Mouse (Mus musculus): ENCODE results near the gene Ppp1r12c. TPM values are rescaled to one million over a fixed set of nuclear protein-coding genes. Genes with fewer than 3 reads are reported as not detected.

The Ppp1r12c gene
- total and polyA plus RNA-seq, 2 experiments from 2014 or later = 22.5 to 89.1 TPM

GRCm38 (mm10) chr7:4522292-4522691 is 20.8 kb upstream of the Ppp1r12c start:
- peak; percentile 92 for TF ChIP-seq EP300 (IDR thresholded peaks at IDR 0.05; ENCODE audit: low read depth)
- no peak for TF ChIP-seq CTCF (IDR thresholded peaks at IDR 0.05; ENCODE audit: low read depth)
- Histone ChIP-seq H3K27me3 (ENCODE audit: control insufficient read depth, insufficient read depth, low read length) (0 out of 2 replicates have a peak, but pooled peaks cover 2% of the 10 kb centered on the region), H3K4me2 (ENCODE audit: low read depth, low read length) (peak overlapping the region; percentile 82), H3K27ac (ENCODE audit: low read depth) (peak overlapping the region; percentile 98), H3K9ac (replicated peaks; ENCODE audit: low read depth, low read length) (peak overlapping the region; percentile 92), H3K4me3 (ENCODE audit: low read depth, low read length) (peak overlapping the region; percentile 66), H3K4me1 (ENCODE audit: control insufficient read depth, insufficient read depth) (peaks cover 18% of the 10 kb centered on the region), H3K9me3 (replicated peaks; ENCODE audit: control insufficient read depth, low read length) (no peaks in the 10 kb centered on the region), H3K36me3 (replicated peaks; ENCODE audit: control insufficient read depth, insufficient read depth, low read length) (peaks cover 25% of the 10 kb centered on the region)
- ATAC-seq (ENCODE audit: insufficient read depth, low read depth) (peak; percentile 86), DNase-seq (ENCODE audit: low spot score) (peak; percentile 97)
- WGBS = 29% methylated on average over 6 of the region's 6 CpGs

- Histone ChIP-seq H3K4me1 (ENCODE audit: control insufficient read depth, insufficient read depth) (peaks cover 25% of the 10 kb centered on the region), H3K27ac (ENCODE audit: low read depth) (peak overlapping the region; percentile 98), H3K27me3 (ENCODE audit: control insufficient read depth, insufficient read depth, low read length) (no peaks in the 10 kb centered on the region), H3K4me2 (ENCODE audit: low read depth, low read length) (peak overlapping the region; percentile 82), H3K9me3 (replicated peaks; ENCODE audit: control insufficient read depth, low read length) (no peaks in the 10 kb centered on the region), H3K36me3 (replicated peaks; ENCODE audit: control insufficient read depth, insufficient read depth, low read length) (peaks cover 25% of the 10 kb centered on the region), H3K4me3 (ENCODE audit: low read depth, low read length) (peak overlapping the region; percentile 66), H3K9ac (replicated peaks; ENCODE audit: low read depth, low read length) (peak overlapping the region; percentile 92)
- DNase-seq (ENCODE audit: low spot score) (peak; percentile 85), ATAC-seq (ENCODE audit: insufficient read depth, low read depth) (peak; percentile 25)
- TF ChIP-seq CTCF (IDR thresholded peaks at IDR 0.05; ENCODE audit: low read depth) (peak; percentile 27; the same call in 1 of the 2 replicates), EP300 (IDR thresholded peaks at IDR 0.05; ENCODE audit: low read depth) (peak; percentile 75; the same call in 1 of the 2 replicates)
- 10% methylated on average over 32 of the region's 32 CpGs for WGBS
These were observed 19.9 kb upstream of the Ppp1r12c start for GRCm38 (mm10) chr7:4521231-4522003.

DNA sequence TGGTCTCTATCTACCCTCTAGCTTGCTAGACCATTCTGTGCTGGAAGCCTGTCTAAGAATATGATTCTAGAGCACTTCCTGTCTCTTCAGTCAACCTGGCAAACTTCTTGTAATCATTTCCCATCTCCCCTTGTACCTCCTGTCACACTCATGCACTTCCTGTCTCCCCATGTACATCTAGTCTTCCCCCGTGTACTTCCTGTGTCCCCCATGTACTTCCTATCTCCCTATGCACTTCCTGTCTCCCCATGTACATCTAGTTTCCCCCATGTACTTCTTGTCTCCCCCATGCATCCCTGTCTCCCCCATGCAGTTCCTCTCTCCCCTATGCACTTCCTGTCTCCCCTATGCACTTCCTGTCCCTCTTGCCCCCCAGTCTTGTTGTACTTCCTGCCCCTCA is 17.0 kb upstream of the Ppp1r12c start:
- H3K36me3 ChIP-seq (replicated peaks; ENCODE audit: control insufficient read depth, insufficient read depth, low read length) = peaks cover 25% of the 10 kb centered on the region
- H3K4me3 ChIP-seq (ENCODE audit: low read depth, low read length) = peak overlapping the region; percentile 49
- H3K4me1 ChIP-seq (ENCODE audit: control insufficient read depth, insufficient read depth) = peaks cover 47% of the 10 kb centered on the region
- 27% methylated on average over 1 of the region's 1 CpGs for WGBS
- H3K9ac ChIP-seq (replicated peaks; ENCODE audit: low read depth, low read length) = peak overlapping the region; percentile 77; the same call in 1 of the 2 replicates
- H3K9me3 ChIP-seq (replicated peaks; ENCODE audit: control insufficient read depth, low read length) = no peaks in the 10 kb centered on the region
- TF ChIP-seq EP300 (IDR thresholded peaks at IDR 0.05; ENCODE audit: low read depth) (no peak), CTCF (IDR thresholded peaks at IDR 0.05; ENCODE audit: low read depth) (no peak)
- DNase-seq (ENCODE audit: low spot score) (no peak), ATAC-seq (ENCODE audit: insufficient read depth, low read depth) (no peak)
- H3K27me3 ChIP-seq (ENCODE audit: control insufficient read depth, insufficient read depth, low read length) = no peaks in the 10 kb centered on the region
- H3K27ac ChIP-seq (ENCODE audit: low read depth) = peak overlapping the region; percentile 89
- H3K4me2 ChIP-seq (ENCODE audit: low read depth, low read length) = peak overlapping the region; percentile 79

DNA sequence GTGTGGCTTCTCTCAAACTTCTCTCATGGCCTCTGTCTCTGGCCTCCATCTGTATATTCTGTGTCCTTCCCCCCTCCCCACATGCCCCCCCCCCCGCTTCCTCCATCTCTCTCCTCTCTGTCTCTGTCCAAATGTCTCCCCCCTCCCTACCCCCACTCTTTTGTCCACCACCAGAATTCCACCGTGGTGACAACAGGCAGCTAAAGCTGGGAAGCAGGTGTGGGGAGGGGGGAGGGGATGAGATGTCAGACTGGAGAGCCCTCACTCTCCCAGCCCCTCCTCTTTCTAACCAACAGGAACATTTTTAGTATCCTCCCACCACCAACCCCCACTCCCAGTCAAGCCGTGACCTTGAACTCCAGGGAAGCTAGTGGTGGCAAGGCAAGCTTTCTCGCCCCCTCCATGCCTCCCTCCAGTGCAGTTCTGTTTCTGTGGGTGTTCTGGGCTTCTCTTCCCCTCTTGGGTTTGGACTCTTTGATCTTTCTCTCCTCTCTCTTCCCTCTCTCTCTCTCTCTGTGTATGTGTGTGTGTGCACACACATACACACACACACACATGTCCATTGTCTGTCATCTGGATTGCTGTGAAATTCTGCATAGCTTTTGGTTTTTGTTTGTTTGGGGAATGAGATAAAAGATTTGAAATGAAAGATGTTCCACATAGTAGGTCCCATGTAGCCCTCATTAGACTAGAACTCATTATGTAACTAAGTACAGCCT is 15.0 kb upstream of the Ppp1r12c start, which contains the start of gene Tnnt1:
Gene Tnnt1 (minus strand): TSS at position 51 of the 719 bp plus-strand sequence.
- DNase-seq (ENCODE audit: low spot score) = peak; percentile 88
- TF ChIP-seq CTCF (IDR thresholded peaks at IDR 0.05; ENCODE audit: low read depth) = 0 out of 2 replicates have a peak, but pooled peaks have one; percentile 10
- peak; percentile 86 for TF ChIP-seq EP300 (IDR thresholded peaks at IDR 0.05; ENCODE audit: low read depth)
- 16% methylated on average over 3 of the region's 4 CpGs for WGBS
- peak; percentile 73 for ATAC-seq (ENCODE audit: insufficient read depth, low read depth)
- Histone ChIP-seq H3K4me2 (ENCODE audit: low read depth, low read length) (no peak within 1 kb of the TSS), H3K9ac (replicated peaks; ENCODE audit: low read depth, low read length) (peak within 1 kb of the TSS; percentile 29; the same call in 1 of the 2 replicates), H3K4me3 (ENCODE audit: low read depth, low read length) (no peak within 1 kb of the TSS), H3K36me3 (replicated peaks; ENCODE audit: control insufficient read depth, insufficient read depth, low read length) (peaks cover 25% of the 10 kb centered on the region), H3K27me3 (ENCODE audit: control insufficient read depth, insufficient read depth, low read length) (no peaks in the 10 kb centered on the region), H3K9me3 (replicated peaks; ENCODE audit: control insufficient read depth, low read length) (no peaks in the 10 kb centered on the region), H3K4me1 (ENCODE audit: control insufficient read depth, insufficient read depth) (peaks cover 59% of the 10 kb centered on the region), H3K27ac (ENCODE audit: low read depth) (peak within 1 kb of the TSS; percentile 89)

- Histone ChIP-seq H3K4me1 (ENCODE audit: control insufficient read depth, insufficient read depth) (peaks cover 66% of the 10 kb centered on the region), H3K4me3 (ENCODE audit: low read depth, low read length) (no peak overlapping the region), H3K27ac (ENCODE audit: low read depth) (peak overlapping the region; percentile 89), H3K36me3 (replicated peaks; ENCODE audit: control insufficient read depth, insufficient read depth, low read length) (peaks cover 25% of the 10 kb centered on the region), H3K27me3 (ENCODE audit: control insufficient read depth, insufficient read depth, low read length) (no peaks in the 10 kb centered on the region), H3K4me2 (ENCODE audit: low read depth, low read length) (no peak overlapping the region), H3K9me3 (replicated peaks; ENCODE audit: control insufficient read depth, low read length) (no peaks in the 10 kb centered on the region), H3K9ac (replicated peaks; ENCODE audit: low read depth, low read length) (peak overlapping the region; percentile 29; the same call in 1 of the 2 replicates)
- TF ChIP-seq EP300 (IDR thresholded peaks at IDR 0.05; ENCODE audit: low read depth) = no peak
- TF ChIP-seq CTCF (IDR thresholded peaks at IDR 0.05; ENCODE audit: low read depth) = no peak
- WGBS = 35% methylated on average over 6 of the region's 6 CpGs
- no peak for DNase-seq (ENCODE audit: low spot score)
- ATAC-seq (ENCODE audit: insufficient read depth, low read depth) = peak; percentile 24
These were observed 14.4 kb upstream of the Ppp1r12c start for GRCm38 (mm10) chr7:4515853-4516252.
